Mouse (Mus musculus) C3H10T1/2 (cell line): Measurements from ENCODE around the gene Fbxo34. TPM values are rescaled to one million over a fixed set of nuclear protein-coding genes. Genes with fewer than 3 reads are reported as not detected.

ENCODE experiments used
- polyA plus RNA-seq, 2 experiments: library from polyadenylated mRNA; unstranded; fragments of >200 nt; fragmentation: generic; extraction: Trizol; gene quantifications; one replicate each; pipeline ENCODE4 v1.2.1; 2012; ENCODE audit warnings: missing spikeins in 2 of 2

Gene Fbxo34
- 10 to 100 TPM in 1 of 2 experiments, 1 to 10 TPM in 1; 2.2 to 12.8 TPM for polyA plus RNA-seq

GRCm38 (mm10) chr14:47450121-47450520 lies at the start of gene Fbxo34:
Gene Fbxo34, plus strand, starts transcription at chr14:47450421.

GRCm38 (mm10) chr14:47417775-47418665 lies 32.2 kb upstream of the Fbxo34 start, which contains the start of gene Dlgap5:
Gene Dlgap5, minus strand, starts transcription at chr14:47418407.

GRCm38 (mm10) chr14:47570549-47570948 lies 120.3 kb downstream of the Fbxo34 start, which contains the start of gene Atg14:
Gene Atg14, minus strand, starts transcription at chr14:47570649.

Other genes with a start within 250 kb of the Fbxo34 start
- 1 to 10 TPM; 1.8 to 2.2 TPM for gene Wdhd1, start 173.6 kb upstream of the Fbxo34 start, polyA plus RNA-seq
- gene Socs4, start 173.5 kb upstream of the Fbxo34 start, polyA plus RNA-seq: 1 to 10 TPM in 1 of 2 experiments, under 1 TPM in 1; 0.25 to 1.3 TPM
- 10 to 100 TPM in 1 of 2 experiments, 1 to 10 TPM in 1; 5.5 to 19.6 TPM for gene Mapk1ip1l, start 152.2 kb upstream of the Fbxo34 start, polyA plus RNA-seq
- gene Lgals3, start 82.7 kb upstream of the Fbxo34 start, polyA plus RNA-seq: 1,000 to 10,000 TPM in 1 of 2 experiments, 100 to 1,000 TPM in 1; 453 to 2,033 TPM
- 10 to 100 TPM in 1 of 2 experiments, 1 to 10 TPM in 1; 3.8 to 40.8 TPM for gene Dlgap5, start 32.0 kb upstream of the Fbxo34 start, polyA plus RNA-seq
- 1 to 10 TPM in 1 of 2 experiments, under 1 TPM in 1; 0.34 to 6.0 TPM for gene Atg14, start 120.2 kb downstream of the Fbxo34 start, polyA plus RNA-seq
- gene Ktn1, start 198.0 kb downstream of the Fbxo34 start, polyA plus RNA-seq: 1 to 10 TPM; 2.9 to 6.9 TPM